Mouse (Mus musculus) left cerebral cortex, postnatal 4 days (tissue): ENCODE results near the gene Prop1. TPM values are rescaled to one million over a fixed set of nuclear protein-coding genes. Genes with fewer than 3 reads are reported as not detected.

Experiments
- total RNA-seq, 2 experiments: library from RNA; stranded (reverse); gene quantifications; 2 replicates each; pipeline ENCODE4 v1.2.3; 2021

Gene Prop1
- total RNA-seq, 2 experiments from 2014 or later: not detected

Other genes starting within 250 kb of the Prop1 start
- 10 to 100 TPM; 88.7 to 90.6 TPM for gene Zfp354c, start 126.0 kb downstream of the Prop1 start, total RNA-seq
- gene Zfp879, start 112.2 kb downstream of the Prop1 start, total RNA-seq: 1 to 10 TPM; 4.1 to 4.4 TPM
- gene Grm6, start 103.1 kb downstream of the Prop1 start, total RNA-seq: not detected
- gene Zfp454, start 66.1 kb downstream of the Prop1 start, total RNA-seq: 1 to 10 TPM; 6.9 to 8.4 TPM
- gene Zfp2, start 37.6 kb downstream of the Prop1 start, total RNA-seq: 10 to 100 TPM; 33.7 to 39.2 TPM
- gene Zfp354b, start 22.1 kb downstream of the Prop1 start, total RNA-seq: 1 to 10 TPM; 6.1 to 7.6 TPM
- not detected for gene 4933414I15Rik, start 10.0 kb downstream of the Prop1 start, total RNA-seq
- gene Olfr1378, start 12.8 kb upstream of the Prop1 start, total RNA-seq: not detected
- not detected for gene Olfr1377, start 28.2 kb upstream of the Prop1 start, total RNA-seq
- not detected for gene Olfr51, start 49.8 kb upstream of the Prop1 start, total RNA-seq
- gene Olfr54, start 60.5 kb upstream of the Prop1 start, total RNA-seq: not detected
- gene Olfr1375, start 94.3 kb upstream of the Prop1 start, total RNA-seq: not detected
- gene Zfp354a, start 105.5 kb upstream of the Prop1 start, total RNA-seq: 10 to 100 TPM; 11.1 to 11.2 TPM